Mouse (Mus musculus) layer of hippocampus, adult 8-10 months (tissue): ENCODE results near the gene Mog. TPM values are rescaled to one million over a fixed set of nuclear protein-coding genes. Genes with fewer than 3 reads are reported as not detected.
A peak's percentile ranks its signal among the peaks of the same experiment; 100 is the strongest.

ENCODE experiments used
- DNase-seq, 2 experiments: peaks; one replicate each; pipeline ENCODE4 v3.0.0; 2022; ENCODE audit warnings: low spot score in 2 of 2
- total RNA-seq, 4 experiments: library from RNA; stranded (reverse); gene quantifications; 2 replicates each; pipeline ENCODE4 v1.2.4; 2022

Mog gene
- total RNA-seq, result 10 to 100 TPM; 35.6 to 57.5 (median 47.8) TPM

DNA sequence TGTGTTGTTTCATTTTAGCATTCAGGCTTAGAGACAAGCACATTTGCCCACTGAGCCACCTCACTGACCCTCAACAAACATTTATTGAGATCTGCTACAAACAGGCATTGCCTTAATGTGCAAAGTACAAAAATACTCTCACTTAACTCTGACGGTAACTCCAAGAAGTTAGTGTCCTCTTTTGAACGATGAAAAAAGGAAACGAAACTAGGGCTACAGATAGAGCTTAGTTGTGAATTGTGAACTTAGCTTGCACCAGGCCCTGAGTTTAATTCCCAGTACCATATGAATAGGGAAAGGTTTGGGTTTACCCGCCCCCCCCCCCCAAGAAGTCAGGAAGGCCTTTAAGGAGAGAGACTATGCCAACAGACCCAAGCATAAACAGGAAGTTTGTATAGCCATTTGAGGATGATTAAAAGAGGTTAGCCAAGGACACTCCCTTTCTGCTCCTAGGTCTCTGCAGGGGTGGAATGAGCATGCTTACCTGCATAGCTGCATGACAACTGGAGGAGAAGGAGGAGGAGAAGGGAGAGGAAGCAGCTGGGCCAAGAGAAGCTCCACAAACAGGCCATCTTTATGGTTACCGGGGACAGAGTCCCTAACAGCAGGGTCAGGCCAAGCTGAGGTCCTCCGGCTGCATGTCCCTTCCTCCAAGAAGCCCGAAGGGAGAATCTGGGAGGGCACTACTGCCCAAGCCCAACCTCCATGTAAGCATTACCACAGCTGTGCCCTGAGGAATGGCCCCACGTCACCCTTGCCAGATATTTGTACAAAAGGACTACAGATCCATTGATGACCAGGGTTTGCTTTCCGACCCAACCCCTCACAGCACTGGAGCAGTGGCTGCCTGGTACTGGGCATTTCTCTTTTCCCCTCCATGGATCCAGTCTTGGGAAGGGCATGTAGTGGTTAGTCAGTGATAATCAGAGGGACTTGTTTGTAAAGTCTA is at the start of gene Mog:
Mog (minus strand) TSS at position 771 of the 949 bp plus-strand sequence.
- peak; percentile 53 to 73 for DNase-seq

- DNase-seq, result peak in 1 of 2 experiments; percentile 17
Measured at GRCm38 (mm10) chr17:37072730-37073276, 49.6 kb upstream of the Mog start.

GRCm38 (mm10) chr17:37072080-37072729 is 49.0 kb upstream of the Mog start:
- DNase-seq, result peak in 1 of 2 experiments; percentile 4

DNA sequence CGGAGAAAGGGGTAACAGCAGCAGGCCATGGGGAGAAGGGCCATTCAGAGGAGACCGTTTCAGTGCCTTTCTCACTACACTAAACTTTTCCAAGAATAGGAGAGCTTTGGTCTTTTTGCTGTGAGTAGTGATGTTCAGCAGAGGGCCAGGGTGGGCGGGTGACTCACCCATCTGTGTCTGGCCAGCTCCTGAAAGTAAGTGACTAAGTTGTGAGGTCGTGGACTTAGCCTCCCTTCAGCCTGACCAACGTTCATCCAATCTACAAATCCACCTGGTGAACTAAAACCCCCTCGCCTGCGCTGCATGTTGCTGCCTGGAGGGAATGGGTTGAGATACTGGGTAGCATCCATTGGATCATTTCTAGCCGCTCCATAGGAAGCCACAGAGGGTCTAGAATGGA is 46.9 kb upstream of the Mog start:
- no peak for DNase-seq

DNA sequence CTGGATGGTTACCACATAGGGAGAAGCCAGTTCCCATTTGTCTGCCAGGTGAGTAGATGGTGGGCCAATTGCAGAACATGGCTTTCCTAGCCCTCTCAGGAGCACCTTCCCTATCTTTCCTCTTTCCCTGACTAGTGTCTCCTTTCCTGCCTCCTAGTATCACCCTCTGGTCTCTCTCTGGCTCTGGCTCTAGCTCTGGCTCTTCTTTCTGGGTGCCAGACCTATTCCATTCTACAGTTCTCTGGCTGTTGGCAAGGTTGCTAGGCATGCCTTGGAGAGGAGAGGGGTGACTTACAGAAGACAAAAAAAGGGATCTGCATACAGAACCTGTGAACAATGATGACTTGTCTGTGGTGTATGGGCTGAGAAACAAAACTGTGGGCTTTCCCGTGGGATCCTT is 44.7 kb upstream of the Mog start:
- no peak for DNase-seq

GRCm38 (mm10) chr17:37065993-37066392 is 42.8 kb upstream of the Mog start:
- no peak for DNase-seq

DNA sequence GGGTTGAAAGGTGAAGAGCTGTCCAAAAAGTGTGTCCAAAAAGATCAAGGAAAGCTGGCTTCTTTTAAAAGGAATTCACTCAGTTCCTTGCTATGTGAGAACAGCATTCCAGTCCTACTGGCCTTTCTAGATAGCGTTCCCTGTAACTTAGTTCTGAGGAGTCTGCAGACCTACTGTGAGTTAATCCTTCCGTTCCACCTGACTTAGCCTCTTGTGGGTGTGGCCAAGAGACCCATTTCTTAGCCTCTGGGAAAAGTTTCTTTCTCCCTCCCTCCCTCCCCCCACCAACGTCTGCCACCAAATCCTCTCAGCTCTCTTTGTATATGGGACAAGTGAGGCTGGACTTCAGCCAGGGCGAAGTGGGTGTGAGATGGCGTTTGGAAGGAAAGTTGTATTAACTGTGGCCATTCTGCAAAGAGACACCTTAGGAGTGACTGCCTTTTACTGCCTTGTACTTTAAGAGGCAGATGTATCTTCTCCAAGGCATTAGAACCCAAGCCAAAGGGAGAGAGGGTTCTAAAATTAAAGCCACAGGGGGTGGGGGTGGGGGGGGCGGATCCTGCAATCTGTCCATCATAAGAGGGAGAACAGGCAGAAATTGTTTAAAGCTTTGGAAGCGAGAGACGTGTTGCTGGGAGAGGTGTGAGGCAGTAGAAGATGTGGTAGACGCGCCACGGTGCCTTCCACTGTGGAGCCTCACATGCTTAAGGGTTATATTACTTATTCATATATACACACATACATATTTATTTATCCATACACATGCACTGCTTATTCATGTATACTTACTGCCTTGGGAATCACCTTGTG is 40.7 kb upstream of the Mog start:
- no peak for DNase-seq

DNA sequence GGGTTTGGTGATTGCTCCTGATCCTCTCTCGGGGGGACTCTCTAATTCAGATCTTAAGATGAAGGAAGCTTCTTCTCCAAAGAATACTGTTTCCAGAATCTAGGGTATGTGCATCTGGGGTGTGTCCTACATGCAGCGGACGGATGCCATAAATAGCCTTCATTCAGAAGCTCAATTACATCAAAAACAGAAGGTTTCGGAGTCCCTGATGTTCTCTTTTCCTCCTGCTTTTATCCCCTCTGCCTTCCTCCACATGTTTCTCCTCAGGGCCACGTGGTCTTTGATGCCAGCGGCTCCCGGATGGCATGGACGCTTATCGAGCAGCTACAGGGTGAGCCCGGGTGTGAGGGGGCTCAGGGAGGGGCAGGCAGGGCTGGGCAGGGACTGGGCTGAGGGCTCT is 39.9 kb upstream of the Mog start:
- DNase-seq, result no peak

DNA sequence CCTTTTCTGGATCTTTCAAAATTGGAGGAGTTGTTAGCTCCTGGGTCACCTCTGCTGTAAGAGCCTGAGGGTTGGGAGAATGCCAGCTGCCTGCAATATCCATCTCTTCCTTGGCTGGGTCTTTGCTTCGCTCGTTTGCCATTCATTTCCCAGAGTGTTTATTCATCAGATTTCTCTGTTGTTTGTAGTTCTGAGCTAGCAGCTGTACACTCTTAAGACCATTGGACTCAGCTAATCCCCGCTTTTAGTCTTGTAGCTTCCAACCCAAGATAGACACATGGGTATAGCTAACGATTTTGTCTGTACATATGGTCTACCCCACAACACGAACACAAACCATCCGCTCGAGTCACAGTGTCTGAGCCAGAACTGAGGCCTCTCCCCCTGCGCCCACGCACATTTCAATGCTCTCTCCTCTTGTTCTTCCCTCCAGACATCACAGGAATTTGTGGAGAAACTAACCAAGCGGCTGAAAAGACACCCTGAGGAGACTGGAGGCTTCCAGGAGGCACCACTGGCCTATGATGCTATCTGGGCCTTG is 39.0 kb upstream of the Mog start:
- DNase-seq, result peak; percentile 59 to 66

GRCm38 (mm10) chr17:37061435-37061834 is 38.2 kb upstream of the Mog start:
- no peak for DNase-seq

- no peak for DNase-seq
Measured at GRCm38 (mm10) chr17:37056957-37057356, 33.8 kb upstream of the Mog start.

GRCm38 (mm10) chr17:37051745-37052144 is 28.5 kb upstream of the Mog start:
- no peak for DNase-seq

DNA sequence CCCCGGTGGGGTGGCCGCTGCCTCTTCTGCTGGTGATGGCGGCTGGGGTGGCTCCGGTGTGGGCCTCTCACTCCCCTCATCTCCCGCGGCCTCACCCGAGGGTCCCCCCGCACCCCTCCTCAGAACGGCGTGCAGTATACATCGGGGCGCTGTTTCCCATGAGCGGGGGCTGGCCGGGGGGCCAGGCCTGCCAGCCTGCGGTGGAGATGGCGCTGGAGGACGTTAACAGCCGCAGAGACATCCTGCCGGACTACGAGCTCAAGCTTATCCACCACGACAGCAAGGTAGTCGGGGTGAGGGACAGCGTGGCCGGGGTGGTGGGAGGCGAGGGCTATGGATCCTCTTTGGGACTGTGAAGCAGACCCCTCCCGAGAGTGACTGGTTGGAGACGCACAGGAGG is 27.7 kb upstream of the Mog start:
- no peak for DNase-seq

DNA sequence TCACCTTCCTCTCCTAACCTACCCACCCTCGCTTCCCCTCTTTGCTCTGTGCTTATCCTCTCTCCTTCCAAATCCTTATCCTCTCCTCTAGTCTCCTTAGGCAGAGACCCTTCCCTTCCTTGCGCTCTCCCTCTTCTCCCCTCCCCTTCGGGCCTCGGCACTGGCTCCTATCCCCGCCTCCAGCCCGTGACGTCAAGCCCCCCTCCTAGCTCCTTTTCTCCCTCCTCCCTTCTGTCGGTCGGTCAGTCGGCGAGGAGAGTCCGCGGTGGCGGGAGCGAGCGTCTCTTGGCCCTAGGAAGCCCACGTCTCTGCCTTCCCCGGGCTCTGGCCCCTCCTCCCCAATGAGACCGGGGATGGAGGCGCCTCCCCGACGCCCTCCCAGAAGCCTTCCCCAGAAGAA is 27.2 kb upstream of the Mog start:
- DNase-seq, result peak; percentile 90 to 93

- peak; percentile 69 to 80 for DNase-seq
Measured at GRCm38 (mm10) chr17:37049570-37050310, 26.5 kb upstream of the Mog start.

GRCm38 (mm10) chr17:37048383-37048782 is 25.2 kb upstream of the Mog start:
- no peak for DNase-seq

DNA sequence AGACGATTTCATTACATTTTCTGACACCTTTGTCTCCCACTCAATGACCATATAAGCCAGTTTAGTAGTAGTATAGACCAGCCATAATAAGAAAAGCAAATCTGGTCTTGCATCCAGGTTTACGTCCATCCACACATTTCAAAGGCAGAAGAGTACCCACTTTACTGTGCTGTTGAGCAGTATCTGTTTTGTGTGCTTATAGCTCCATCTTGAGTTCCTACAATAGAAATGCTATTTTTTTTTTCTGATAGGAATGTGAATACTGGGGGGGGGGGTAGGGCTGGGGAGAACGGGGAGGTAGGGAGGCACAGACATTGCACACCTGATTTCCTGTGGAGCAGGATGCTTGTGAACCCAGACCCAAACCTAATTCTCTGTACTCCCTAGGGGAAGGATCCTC is 24.8 kb upstream of the Mog start:
- no peak for DNase-seq

- no peak for DNase-seq
Measured at GRCm38 (mm10) chr17:37047332-37047976, 24.3 kb upstream of the Mog start.

DNA sequence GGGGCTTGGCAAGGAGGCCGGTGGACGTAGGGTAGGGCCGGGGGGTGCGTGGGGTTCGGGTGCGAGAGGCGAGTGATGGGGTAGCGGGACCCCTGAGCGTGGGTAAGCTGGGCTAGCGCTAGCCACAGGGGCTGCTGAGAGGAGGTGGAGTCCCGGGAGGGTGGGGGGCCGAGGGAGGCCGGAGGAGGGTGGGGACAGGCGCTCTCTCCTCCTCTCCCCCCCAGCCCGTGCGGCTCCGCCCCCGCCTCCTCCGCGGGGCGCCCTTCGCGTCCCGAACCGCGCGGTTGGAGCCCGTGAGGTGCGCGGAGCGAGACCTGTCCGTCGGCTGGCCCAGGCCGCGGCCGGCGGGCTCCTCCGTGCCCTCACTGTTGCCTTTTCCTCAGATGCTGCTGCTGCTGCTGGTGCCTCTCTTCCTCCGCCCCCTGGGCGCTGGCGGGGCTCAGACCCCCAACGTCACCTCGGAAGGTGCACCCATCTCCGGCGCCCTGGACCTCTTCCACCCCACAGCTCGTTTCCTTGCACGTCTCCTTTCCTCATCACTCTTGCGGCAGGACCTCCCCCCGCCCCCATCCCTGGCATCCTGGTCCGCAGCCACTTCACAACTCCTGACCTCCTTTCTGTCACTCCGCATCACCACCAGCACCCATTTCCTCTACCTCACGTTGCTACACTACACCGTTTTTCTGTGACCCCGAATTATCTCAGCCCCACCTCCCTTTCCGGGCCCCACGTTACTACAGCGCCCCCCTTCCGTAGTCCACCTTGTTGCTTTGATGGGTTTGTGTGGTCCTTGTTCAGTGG is 23.3 kb upstream of the Mog start:
- DNase-seq, result peak; percentile 47
